ENCODE assay signal across 8 mouse cellular contexts in the genomic region with DNA sequence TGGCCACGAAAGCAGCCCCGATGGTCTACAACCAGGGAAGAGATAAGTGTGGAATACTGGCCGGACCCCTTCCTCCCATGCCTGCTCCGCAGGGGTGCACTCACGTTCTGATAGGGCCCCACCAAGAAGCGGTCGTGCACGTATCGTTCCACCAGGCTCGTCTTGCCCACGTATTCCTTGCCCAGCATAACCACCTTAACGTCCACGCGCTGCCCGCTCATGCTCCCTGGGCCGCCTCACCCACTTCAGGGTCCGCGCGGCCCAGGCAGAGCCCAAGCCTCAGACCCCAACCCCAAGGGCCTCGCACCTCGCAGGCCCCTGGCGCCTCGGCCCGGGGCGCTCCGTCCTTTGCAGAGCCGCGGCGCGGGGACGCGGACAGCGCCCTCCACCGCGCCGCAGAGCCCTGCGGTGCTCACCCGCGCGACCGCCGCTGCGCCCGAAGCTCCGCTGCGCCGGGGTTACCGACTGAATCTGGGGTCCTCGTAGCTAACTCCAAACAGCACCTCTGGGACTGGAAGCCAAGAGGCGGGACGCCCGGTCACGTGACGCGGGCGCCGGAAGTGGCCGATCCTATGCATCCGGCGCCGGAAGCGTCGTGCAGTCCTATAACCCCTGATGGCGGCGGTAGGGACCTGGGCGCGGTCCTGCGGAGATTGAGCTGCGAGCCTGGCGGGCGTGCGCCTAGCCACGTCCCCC. TPM values are rescaled to one million over a fixed set of nuclear protein-coding genes. Genes with fewer than 3 reads are reported as not detected.
DNase-seq lines count a peak whose midpoint lies in the region; ATAC-seq lines count a peak whose summit lies in the region.

A gene (minus strand): TSS at position 513 of the 696 bp plus-strand sequence.

- ATAC-seq in embryonic facial prominence, embryonic 11.5 days (replicated peaks; ENCODE audit: insufficient number of reproducible peaks, low FRiP score, low TSS enrichment, low read depth) = peak; percentile 84
- peak; percentile 65 for ATAC-seq in granulocyte monocyte progenitor cell, adult 5-6 weeks (replicated peaks; ENCODE audit: poor library complexity, severe bottlenecking)
- ATAC-seq in limb, embryonic 12.5 days (ENCODE audit: insufficient number of reproducible peaks, insufficient read depth, low FRiP score, low TSS enrichment, low read depth) = peak; percentile 84
- peak; percentile 90 for ATAC-seq in midbrain, embryonic 14.5 days (ENCODE audit: low FRiP score, low TSS enrichment)

- peak within 1 kb of the TSS; percentile 95 for H3K4me3 ChIP-seq in embryonic facial prominence, embryonic 11.5 days (ENCODE audit: low read depth, low read length)
- H3K4me3 ChIP-seq in limb, embryonic 12.5 days (replicated peaks) = peak within 1 kb of the TSS; percentile 91
- peak within 1 kb of the TSS; percentile 93 for H3K4me3 ChIP-seq in midbrain, embryonic 14.5 days (replicated peaks; ENCODE audit: low read depth, low read length)

- peak within 1 kb of the TSS; percentile 80 for H3K4me2 ChIP-seq in embryonic facial prominence, embryonic 11.5 days (ENCODE audit: low read depth, low read length)
- peak within 1 kb of the TSS; percentile 94 for H3K4me2 ChIP-seq in limb, embryonic 12.5 days
- peak within 1 kb of the TSS; percentile 95 for H3K4me2 ChIP-seq in midbrain, embryonic 14.5 days (ENCODE audit: low read length)

- H3K9ac ChIP-seq in embryonic facial prominence, embryonic 11.5 days (replicated peaks; ENCODE audit: low read length) = peak within 1 kb of the TSS; percentile 95
- peak within 1 kb of the TSS; percentile 95 for H3K9ac ChIP-seq in limb, embryonic 12.5 days (replicated peaks)
- H3K9ac ChIP-seq in midbrain, embryonic 14.5 days (replicated peaks; ENCODE audit: low read length) = peak within 1 kb of the TSS; percentile 93

- no peaks in the 10 kb centered on the region for H3K4me1 ChIP-seq in embryonic facial prominence, embryonic 11.5 days (ENCODE audit: control insufficient read depth, insufficient read depth, low read length)
- H3K4me1 ChIP-seq in limb, embryonic 12.5 days (replicated peaks) = peaks cover 32% of the 10 kb centered on the region
- peaks cover 21% of the 10 kb centered on the region for H3K4me1 ChIP-seq in midbrain, embryonic 14.5 days (ENCODE audit: control insufficient read depth, insufficient read depth, low read length)

- no peaks in the 10 kb centered on the region for H3K9me3 ChIP-seq in embryonic facial prominence, embryonic 11.5 days (replicated peaks; ENCODE audit: control insufficient read depth, low read length)
- H3K9me3 ChIP-seq in limb, embryonic 12.5 days = no peaks in the 10 kb centered on the region
- H3K9me3 ChIP-seq in midbrain, embryonic 14.5 days (ENCODE audit: control insufficient read depth, low read length) = no peaks in the 10 kb centered on the region

- peak within 1 kb of the TSS; percentile 54; the same call in 1 of the 2 replicates for H3K27ac ChIP-seq in embryonic facial prominence, embryonic 11.5 days (replicated peaks; ENCODE audit: low read depth, low read length)
- H3K27ac ChIP-seq in limb, embryonic 12.5 days = peak within 1 kb of the TSS; percentile 85
- H3K27ac ChIP-seq in midbrain, embryonic 14.5 days (replicated peaks; ENCODE audit: low read depth, low read length) = peak within 1 kb of the TSS; percentile 75

- H3K27me3 ChIP-seq in embryonic facial prominence, embryonic 11.5 days (ENCODE audit: control insufficient read depth, insufficient read depth, low read length) = no peaks in the 10 kb centered on the region
- no peaks in the 10 kb centered on the region for H3K27me3 ChIP-seq in limb, embryonic 12.5 days
- no peaks in the 10 kb centered on the region for H3K27me3 ChIP-seq in midbrain, embryonic 14.5 days (ENCODE audit: control insufficient read depth, insufficient read depth, low read length)

- peak; percentile 88 for DNase-seq in layer of hippocampus, adult 11-12 months (ENCODE audit: low spot score)
- DNase-seq in layer of hippocampus, adult 9-10 months (ENCODE audit: low spot score) = no peak
- DNase-seq in embryonic facial prominence, embryonic 11.5 days (ENCODE audit: low spot score) = peak; percentile 97
- DNase-seq in kidney, adult 11 months = peak; percentile 86
- DNase-seq in midbrain, embryonic 14.5 days = peak; percentile 97
- peak; percentile 81 for DNase-seq in spleen, adult 12 weeks (ENCODE audit: low spot score)

- under 1% methylated on average over 73 of the region's 73 CpGs for WGBS in embryonic facial prominence, embryonic 11.5 days
- under 1% methylated on average over 73 of the region's 73 CpGs for WGBS in limb, embryonic 12.5 days
- WGBS in midbrain, embryonic 14.5 days = under 1% methylated on average over 73 of the region's 73 CpGs

- H3K36me3 ChIP-seq in embryonic facial prominence, embryonic 11.5 days (replicated peaks; ENCODE audit: control insufficient read depth, insufficient read depth, low read depth, low read length) = peaks cover 13% of the 10 kb centered on the region
- peaks cover 75% of the 10 kb centered on the region for H3K36me3 ChIP-seq in limb, embryonic 12.5 days
- H3K36me3 ChIP-seq in midbrain, embryonic 14.5 days (ENCODE audit: control insufficient read depth, insufficient read depth, low read length) = peaks cover 67% of the 10 kb centered on the region

RNA-seq across cellular contexts. Expression of the gene that starts here (rescaled TPM):
- 84.8 and 104 TPM in 2 replicates for polyA plus RNA-seq in embryonic facial prominence, embryonic 11.5 days (2014; fragmentation: Nextera tagmentation; extraction: Ambion mirVana)
- 87.6 and 100 TPM in 2 replicates for total RNA-seq in granulocyte monocyte progenitor cell, adult 5-6 weeks (2014; fragmentation: Nextera tagmentation)
- 34.3 and 37.4 TPM in 2 replicates for total RNA-seq in granulocyte monocyte progenitor cell, adult 5-6 weeks (2017)
- 108 and 109 TPM in 2 replicates for polyA plus RNA-seq in limb, embryonic 12.5 days (2016; fragmentation: Nextera tagmentation; extraction: Ambion mirVana)
- 108 and 114 TPM in 2 replicates for polyA plus RNA-seq in midbrain, embryonic 14.5 days (2014; fragmentation: Nextera tagmentation; extraction: Ambion mirVana)
